Mouse (Mus musculus) liver, embryonic 16.5 days (tissue): ENCODE results near the gene Mgarp. TPM values are rescaled to one million over a fixed set of nuclear protein-coding genes. Genes with fewer than 3 reads are reported as not detected.
"Not testable (repeated sequence)": the region's sequence is repeated elsewhere in the genome, so short reads cannot be mapped to it uniquely, and the experiment has no call there.

Experiments
- ATAC-seq: fragments of 200-750 bp; cut with Nextera tagmentation; 2 replicates; pipeline ENCODE4 v1.8.0; 2017; ENCODE audit warnings: low read depth, mild to moderate bottlenecking, moderate number of reproducible peaks, moderate library complexity
- H3K27ac ChIP-seq: fragments of 300-500 bp; sonication (generic); 2 replicates; pipeline ENCODE4 v1.5.1; 2014; ENCODE audit warnings: mild to moderate bottlenecking, low read length
- H3K27me3 ChIP-seq: fragments of 300-500 bp; sonication (generic); 2 replicates; pipeline ENCODE4 v1.6.1; 2014; ENCODE audit warnings: low read depth, low read length, mixed read lengths; ENCODE audit not compliant: control insufficient read depth, insufficient read depth
- H3K36me3 ChIP-seq: fragments of 300-500 bp; sonication (generic); 2 replicates; pipeline ENCODE4 v1.6.1; 2014; ENCODE audit warnings: mild to moderate bottlenecking; ENCODE audit not compliant: control insufficient read depth, insufficient read depth
- H3K4me1 ChIP-seq: fragments of 300-500 bp; sonication (generic); 2 replicates; pipeline ENCODE4 v1.6.1; 2014; ENCODE audit warnings: low read depth, low read length, mixed read lengths; ENCODE audit not compliant: control insufficient read depth
- H3K4me2 ChIP-seq: fragments of 300-500 bp; sonication (generic); 2 replicates; pipeline ENCODE4 v1.6.1; 2014; ENCODE audit warnings: low read depth, low read length, mixed read lengths
- H3K4me3 ChIP-seq: fragments of 300-500 bp; sonication (generic); 2 replicates; pipeline ENCODE4 v1.5.1; 2014; ENCODE audit warnings: low read depth, mild to moderate bottlenecking, low read length
- H3K9ac ChIP-seq: fragments of 300-500 bp; sonication (generic); 2 replicates; pipeline ENCODE4 v1.6.1; 2014; ENCODE audit warnings: low read depth, low read length
- H3K9me3 ChIP-seq: fragments of 300-500 bp; sonication (generic); replicated peaks from 2 replicates; pipeline ENCODE4 v1.6.1; 2016; ENCODE audit warnings: low read length; ENCODE audit not compliant: control insufficient read depth
- WGBS: fragments of 180-500 bp; shearing (Covaris S2); extraction: QIAGEN DNeasy Blood & Tissue Kit; methylation state at CpG from one replicate; pipeline ENCODE4 v1.1.7; 2014; ENCODE audit not compliant: insufficient replicate concordance; 5-methylcytosine and 5-hydroxymethylcytosine counted together
- polyA plus RNA-seq: library from polyadenylated mRNA; unstranded; fragments of >200 nt; fragmentation: Nextera tagmentation; extraction: Ambion mirVana; gene quantifications from 2 replicates; pipeline ENCODE4 v1.2.1, GENCODE M21; 2015

The Mgarp gene
- polyA plus RNA-seq, 1 experiment from 2014 or later = 3.0 TPM

DNA sequence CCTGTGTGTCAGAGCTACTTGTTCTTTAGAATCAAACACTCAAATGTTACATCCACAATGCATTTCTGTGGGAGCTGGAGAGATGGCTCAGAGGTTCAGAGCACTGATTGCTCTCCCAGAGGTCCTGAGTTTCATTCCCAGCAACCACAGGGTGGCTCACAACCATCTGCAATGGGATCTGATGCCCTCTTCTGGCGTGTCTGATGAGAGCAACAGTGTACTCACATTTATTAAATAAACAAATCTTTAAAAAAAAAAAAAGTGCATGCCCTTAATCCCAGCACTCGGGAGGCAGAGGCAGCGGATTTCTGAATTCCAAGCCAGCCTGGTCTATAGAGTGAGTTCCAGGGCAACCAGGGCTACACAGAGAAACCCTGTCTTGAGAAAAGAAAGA lies 42.5 kb downstream of the Mgarp start:
- Histone ChIP-seq H3K27me3 (no peaks in the 10 kb centered on the region), H3K4me2 (no peak overlapping the region), H3K27ac (no peak overlapping the region), H3K36me3 (no peaks in the 10 kb centered on the region), H3K9ac (no peak overlapping the region), H3K4me3 (no peak overlapping the region), H3K9me3 (no peaks in the 10 kb centered on the region), H3K4me1 (peaks cover 22% of the 10 kb centered on the region)
- WGBS = 71% methylated on average over 3 of the region's 3 CpGs
- ATAC-seq = no peak

DNA sequence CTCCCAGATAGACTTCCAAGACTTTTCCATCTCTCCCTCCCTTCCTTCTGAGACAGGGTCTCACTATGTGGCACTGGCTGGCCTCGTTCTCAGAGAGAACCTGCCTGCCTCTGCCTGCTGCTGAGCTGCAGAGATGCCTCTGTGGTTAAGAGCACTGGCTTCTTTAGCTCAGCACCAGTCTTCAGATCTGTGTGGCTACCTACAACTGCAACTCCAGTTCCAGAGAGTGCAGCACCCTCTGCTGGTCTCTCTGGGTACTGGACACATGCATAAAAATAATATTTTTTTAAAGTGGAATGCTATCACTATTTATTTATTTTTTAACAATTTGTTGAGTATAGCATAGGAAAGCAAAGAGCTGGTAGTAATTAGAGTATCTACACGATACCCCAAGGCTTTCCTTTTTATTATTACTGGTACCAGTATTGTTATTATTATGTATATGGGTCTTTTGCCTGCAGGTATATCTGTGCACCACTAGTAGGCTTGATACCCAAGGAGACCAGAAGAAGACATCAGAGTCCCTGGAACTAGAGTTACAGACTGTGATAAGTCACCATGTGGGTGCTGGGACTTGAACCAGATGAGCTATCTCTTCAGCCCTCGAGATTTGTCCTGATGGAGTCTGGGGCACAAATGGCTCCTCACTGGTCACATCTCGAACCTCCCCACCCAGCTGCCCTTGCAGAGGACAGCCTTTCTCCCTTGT lies 43.1 kb downstream of the Mgarp start:
- Histone ChIP-seq H3K4me3 (no peak overlapping the region), H3K4me2 (no peak overlapping the region), H3K27me3 (no peaks in the 10 kb centered on the region), H3K27ac (no peak overlapping the region), H3K4me1 (peaks cover 22% of the 10 kb centered on the region), H3K9ac (no peak overlapping the region), H3K36me3 (no peaks in the 10 kb centered on the region), H3K9me3 (no peaks in the 10 kb centered on the region)
- no peak; the same call in 1 of the 2 replicates for ATAC-seq
- 45% methylated on average over 4 of the region's 4 CpGs for WGBS

- H3K9me3 ChIP-seq = no peaks in the 10 kb centered on the region
- H3K4me1 ChIP-seq = peaks cover 10% of the 10 kb centered on the region
- WGBS = 65% methylated on average over 3 of the region's 3 CpGs
- H3K36me3 ChIP-seq = no peaks in the 10 kb centered on the region
- H3K27me3 ChIP-seq = no peaks in the 10 kb centered on the region
- ATAC-seq = no peak
- no peak overlapping the region for H3K9ac ChIP-seq
- H3K27ac ChIP-seq = no peak overlapping the region
- H3K4me3 ChIP-seq = no peak overlapping the region
- no peak overlapping the region for H3K4me2 ChIP-seq
These were observed 45.7 kb downstream of the Mgarp start for GRCm38 (mm10) chr3:51350806-51351205.

DNA sequence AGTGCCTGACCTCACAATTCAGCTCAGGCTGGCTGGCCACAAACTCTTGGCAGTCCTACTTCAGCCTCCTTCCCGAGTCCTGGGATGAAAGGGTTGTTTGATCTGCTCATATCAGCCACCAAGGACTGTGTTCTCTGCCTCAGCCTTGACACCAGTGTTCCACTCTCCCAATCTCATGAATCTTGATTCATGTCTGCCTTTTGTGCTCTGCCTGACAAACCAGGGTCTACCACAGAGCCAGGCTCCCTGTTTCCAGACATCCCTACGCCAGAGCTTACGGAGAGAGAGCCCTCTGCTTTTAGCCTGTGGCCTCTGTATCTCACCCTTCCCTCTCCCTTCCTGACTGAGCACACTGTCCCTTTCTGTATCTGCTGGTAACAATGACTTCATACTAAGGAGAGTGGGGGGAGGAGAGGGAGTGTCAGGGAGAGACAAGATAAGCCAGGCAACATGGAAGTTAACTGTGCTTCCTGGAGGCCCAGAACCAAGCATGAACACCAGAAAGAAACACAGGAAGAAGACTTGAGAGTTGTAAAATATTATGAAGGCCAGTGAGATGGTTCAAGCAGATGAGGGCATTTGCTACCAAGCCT lies 47.8 kb downstream of the Mgarp start:
- Histone ChIP-seq H3K36me3 (no peaks in the 10 kb centered on the region), H3K4me1 (peaks cover 10% of the 10 kb centered on the region), H3K9me3 (no peaks in the 10 kb centered on the region), H3K4me3 (no peak overlapping the region), H3K27me3 (no peaks in the 10 kb centered on the region), H3K27ac (no peak overlapping the region), H3K4me2 (0 out of 2 replicates have a peak overlapping the region, but pooled peaks have one; percentile 0), H3K9ac (no peak overlapping the region)
- 19% methylated on average over 3 of the region's 3 CpGs for WGBS
- peak; percentile 77 for ATAC-seq

GRCm38 (mm10) chr3:51345017-51345416 lies 51.5 kb downstream of the Mgarp start:
- ATAC-seq, H3K27ac ChIP-seq, H3K9ac ChIP-seq, H3K9me3 ChIP-seq, H3K27me3 ChIP-seq, H3K4me2 ChIP-seq, H3K36me3 ChIP-seq, H3K4me3 ChIP-seq: not testable (repeated sequence)
- WGBS = 86% methylated on average over 2 of the region's 2 CpGs
- H3K4me1 ChIP-seq = peaks cover 16% of the 10 kb centered on the region

DNA sequence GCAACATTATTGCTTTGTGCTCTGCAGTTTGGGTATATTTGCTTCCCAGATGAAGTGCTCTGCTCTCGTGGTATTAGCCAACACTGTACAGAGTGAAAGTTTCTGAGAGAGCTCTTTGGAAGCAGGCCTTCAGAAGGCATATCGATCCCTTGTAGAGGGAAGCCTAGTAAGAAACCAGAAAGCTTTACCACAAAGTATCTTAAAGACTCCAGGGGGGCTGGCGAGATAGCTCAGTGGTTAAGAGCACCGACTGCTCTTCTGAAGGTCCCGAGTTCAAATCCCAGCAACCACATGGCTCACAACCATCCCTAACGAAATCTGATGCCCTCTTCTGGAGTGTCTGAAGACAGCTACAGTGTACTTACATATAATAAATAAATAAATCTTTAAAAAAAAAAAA lies 52.4 kb downstream of the Mgarp start:
- not testable (repeated sequence) for H3K4me2 ChIP-seq, ATAC-seq, H3K9me3 ChIP-seq, H3K27me3 ChIP-seq, H3K9ac ChIP-seq, H3K27ac ChIP-seq, H3K36me3 ChIP-seq, H3K4me3 ChIP-seq
- H3K4me1 ChIP-seq = peaks cover 14% of the 10 kb centered on the region
- 81% methylated on average over 6 of the region's 6 CpGs for WGBS

- 94% methylated on average over 4 of the region's 4 CpGs for WGBS
- no peak overlapping the region for H3K27ac ChIP-seq
- no peak overlapping the region for H3K4me2 ChIP-seq
- ATAC-seq = no peak
- no peaks in the 10 kb centered on the region for H3K36me3 ChIP-seq
- H3K27me3 ChIP-seq = no peaks in the 10 kb centered on the region
- peaks cover 11% of the 10 kb centered on the region for H3K4me1 ChIP-seq
- H3K9ac ChIP-seq = no peak overlapping the region
- H3K9me3 ChIP-seq = no peaks in the 10 kb centered on the region
- no peak overlapping the region for H3K4me3 ChIP-seq
These were observed 53.3 kb downstream of the Mgarp start for GRCm38 (mm10) chr3:51343260-51343659.

DNA sequence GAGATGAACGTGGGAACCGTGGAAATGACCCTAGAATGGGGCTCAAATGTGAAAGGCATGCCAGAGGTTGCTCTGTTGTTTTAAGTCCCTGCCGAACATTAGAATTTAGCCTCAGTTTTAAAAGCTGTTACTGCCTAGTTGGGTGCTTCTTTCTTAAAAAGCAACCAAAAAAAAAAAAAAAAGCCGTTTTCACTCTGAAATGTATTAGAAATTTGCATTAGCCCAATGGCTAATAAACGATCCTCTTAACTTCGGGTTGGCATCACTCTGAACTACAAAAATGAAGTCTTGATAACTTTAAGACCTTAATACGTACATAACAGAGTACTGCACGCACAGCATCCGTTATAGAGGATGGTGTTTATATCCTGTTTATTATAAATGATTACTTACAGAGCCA lies 54.4 kb downstream of the Mgarp start:
- no peaks in the 10 kb centered on the region for H3K27me3 ChIP-seq
- H3K27ac ChIP-seq = peak overlapping the region; percentile 99
- H3K9me3 ChIP-seq = no peaks in the 10 kb centered on the region
- 9% methylated on average over 9 of the region's 9 CpGs for WGBS
- H3K4me2 ChIP-seq = peak overlapping the region; percentile 100
- no peaks in the 10 kb centered on the region for H3K36me3 ChIP-seq
- ATAC-seq = no peak
- peak overlapping the region; percentile 90 for H3K9ac ChIP-seq
- peaks cover 17% of the 10 kb centered on the region for H3K4me1 ChIP-seq
- peak overlapping the region; percentile 99 for H3K4me3 ChIP-seq

DNA sequence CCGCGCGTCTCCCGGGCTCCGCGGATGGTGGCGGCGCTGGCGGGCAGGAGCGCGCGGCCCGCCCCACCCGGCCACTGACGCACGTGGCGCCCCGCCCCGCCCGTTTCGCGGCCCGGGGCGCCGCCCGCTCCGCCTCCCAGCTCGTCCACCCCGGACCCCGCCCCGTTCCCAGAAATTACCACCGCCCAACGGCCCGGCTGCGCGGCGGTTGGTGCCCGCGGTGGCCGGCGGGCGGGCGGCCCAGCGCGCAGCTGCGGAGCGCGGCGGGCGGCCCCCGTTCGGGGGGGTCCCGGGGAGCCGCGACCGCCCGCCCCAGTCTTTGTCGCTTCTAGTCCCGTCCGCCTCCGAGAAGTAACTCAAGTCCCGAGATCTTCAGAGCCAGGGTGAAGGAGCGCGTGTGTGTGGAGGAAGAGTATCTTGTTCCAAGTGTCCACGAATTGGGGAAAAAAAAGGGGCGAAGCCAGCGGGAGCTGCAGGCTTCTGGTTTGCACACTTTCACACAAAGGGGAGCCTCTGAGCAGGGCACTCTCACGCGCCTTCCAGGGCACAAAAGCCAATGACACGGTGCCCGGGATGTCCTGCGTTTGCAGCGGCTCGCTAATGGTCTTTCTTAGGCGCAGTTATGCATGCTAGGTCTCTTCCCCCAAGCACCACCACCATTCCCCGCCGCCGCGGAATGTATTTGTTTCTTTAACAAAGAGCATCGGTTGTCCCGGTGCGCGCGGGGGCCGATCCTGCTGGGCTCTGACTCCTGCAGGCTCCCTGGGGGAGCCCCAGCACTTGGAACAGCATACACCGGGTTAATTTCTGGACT lies 55.1 kb downstream of the Mgarp start:
- H3K27ac ChIP-seq = peak overlapping the region; percentile 99
- H3K9me3 ChIP-seq = no peaks in the 10 kb centered on the region
- no peaks in the 10 kb centered on the region for H3K36me3 ChIP-seq
- no peaks in the 10 kb centered on the region for H3K27me3 ChIP-seq
- peak; percentile 82 for ATAC-seq
- peak overlapping the region; percentile 100 for H3K4me2 ChIP-seq
- H3K9ac ChIP-seq = peak overlapping the region; percentile 99
- H3K4me1 ChIP-seq = peaks cover 20% of the 10 kb centered on the region
- H3K4me3 ChIP-seq = peak overlapping the region; percentile 99
- WGBS = under 1% methylated on average over 60 of the region's 86 CpGs
